8 mouse cellular contexts compared by ENCODE assay signal in the genomic region with DNA sequence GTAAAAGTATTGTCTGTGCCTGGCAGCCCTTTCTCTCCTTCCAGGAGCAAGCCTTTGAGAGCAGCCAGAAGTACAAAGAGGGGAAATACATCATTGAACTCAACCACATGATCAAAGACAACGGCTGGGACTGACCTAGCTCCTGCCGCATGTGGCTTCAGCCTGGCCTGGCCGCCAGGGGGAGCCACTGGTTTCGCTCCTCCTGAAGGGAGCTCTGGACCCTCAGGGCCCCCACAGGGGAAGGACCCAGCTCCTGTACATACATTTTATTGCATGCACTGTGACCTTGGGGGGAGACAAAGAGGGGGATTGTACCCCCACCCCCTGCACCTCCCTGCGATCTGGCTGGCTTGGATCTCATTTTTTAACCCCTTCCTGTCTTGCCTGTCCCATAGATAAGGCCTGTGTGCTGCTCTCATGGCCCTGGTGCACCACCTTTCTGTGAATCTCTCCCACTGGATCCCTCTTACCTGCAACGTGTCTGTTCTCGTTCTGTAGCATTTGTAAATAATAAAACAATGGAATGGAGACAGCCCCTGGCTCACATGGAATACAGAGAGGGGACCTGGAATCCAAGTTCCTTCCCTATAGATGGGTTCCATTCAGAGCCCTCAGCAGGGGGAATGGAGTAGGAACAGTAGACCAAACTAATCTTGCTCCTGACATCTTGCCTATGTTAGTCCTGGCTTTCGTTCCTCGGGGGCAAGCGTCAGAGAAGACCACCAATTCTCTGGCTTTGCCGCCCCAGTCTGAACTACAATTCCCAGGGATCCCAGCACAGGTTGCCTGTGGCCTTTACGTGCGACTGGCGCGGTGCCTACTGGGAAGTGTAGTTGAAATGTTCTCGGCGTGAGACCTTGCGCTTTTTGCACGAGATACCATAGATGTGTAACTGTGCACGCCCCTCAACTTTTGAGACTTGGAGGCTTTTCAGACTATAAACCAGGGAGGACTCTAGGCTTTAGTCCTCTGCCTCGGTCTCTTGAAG. TPM values are rescaled to one million over a fixed set of nuclear protein-coding genes. Genes with fewer than 3 reads are reported as not detected.
DNase-seq lines count a peak whose midpoint lies in the region; ATAC-seq and TF ChIP-seq lines count a peak whose summit lies in the region.

No protein-coding gene starts in this region.

- TF ChIP-seq CTCF in bone marrow macrophage, adult 2 months (IDR thresholded peaks at IDR 0.05; ENCODE audit: low read depth, low read length), result peak; percentile 99
- TF ChIP-seq CTCF in kidney, postnatal 0 days (IDR thresholded peaks at IDR 0.05; ENCODE audit: low read depth), result peak; percentile 94

- peak; percentile 82 to 87 for DNase-seq in CD8-positive naive resting alpha-beta T cell, adult 2 months (ENCODE audit: low read depth in 2 of 2, low spot score in 2 of 2)
- peak; percentile 94 for DNase-seq in kidney, postnatal 0 days (ENCODE audit: low spot score)
- peak; percentile 84 for DNase-seq in testis, postnatal 14 days (ENCODE audit: low spot score)

- peak overlapping the region; percentile 54 for H3K4me3 ChIP-seq in bone marrow macrophage, adult 2 months (ENCODE audit: insufficient read depth, low read length)
- H3K4me3 ChIP-seq in heart, embryonic 13.5 days, result peak overlapping the region; percentile 55
- peak overlapping the region; percentile 33 for H3K4me3 ChIP-seq in kidney, postnatal 0 days (replicated peaks; ENCODE audit: low read depth, low read length)
- H3K4me3 ChIP-seq in liver, embryonic 16.5 days (ENCODE audit: low read depth, low read length), result peak overlapping the region; percentile 51
- peak overlapping the region; percentile 38 for H3K4me3 ChIP-seq in neural tube, embryonic 12.5 days

- no peak for TF ChIP-seq POLR2A in bone marrow macrophage, adult 2 months (IDR thresholded peaks at IDR 0.05; ENCODE audit: borderline replicate concordance, low read depth, low read length)

- H3K36me3 ChIP-seq in heart, embryonic 13.5 days, result peaks cover 31% of the 10 kb centered on the region
- H3K36me3 ChIP-seq in kidney, postnatal 0 days (ENCODE audit: insufficient read depth, low read length), result peaks cover 19% of the 10 kb centered on the region
- peaks cover 21% of the 10 kb centered on the region for H3K36me3 ChIP-seq in liver, embryonic 16.5 days (ENCODE audit: control insufficient read depth, insufficient read depth)
- peaks cover 28% of the 10 kb centered on the region for H3K36me3 ChIP-seq in neural tube, embryonic 12.5 days

- H3K27me3 ChIP-seq in heart, embryonic 13.5 days (replicated peaks), result no peaks in the 10 kb centered on the region
- no peaks in the 10 kb centered on the region for H3K27me3 ChIP-seq in kidney, postnatal 0 days (ENCODE audit: insufficient read depth, low read length)
- H3K27me3 ChIP-seq in liver, embryonic 16.5 days (ENCODE audit: control insufficient read depth, insufficient read depth, low read depth, low read length), result no peaks in the 10 kb centered on the region
- no peaks in the 10 kb centered on the region for H3K27me3 ChIP-seq in neural tube, embryonic 12.5 days (replicated peaks)

- H3K9ac ChIP-seq in heart, embryonic 13.5 days, result peak overlapping the region; percentile 82
- peak overlapping the region; percentile 59 for H3K9ac ChIP-seq in kidney, postnatal 0 days (ENCODE audit: low read depth, low read length)
- H3K9ac ChIP-seq in liver, embryonic 16.5 days (ENCODE audit: low read depth, low read length), result peak overlapping the region; percentile 50
- H3K9ac ChIP-seq in neural tube, embryonic 12.5 days, result peak overlapping the region; percentile 54

- peaks cover 25% of the 10 kb centered on the region for H3K4me1 ChIP-seq in bone marrow macrophage, adult 2 months (ENCODE audit: control insufficient read depth, insufficient read depth, low read length)
- H3K4me1 ChIP-seq in heart, embryonic 13.5 days, result peaks cover 53% of the 10 kb centered on the region
- H3K4me1 ChIP-seq in kidney, postnatal 0 days (replicated peaks; ENCODE audit: insufficient read depth, low read length), result peaks cover 28% of the 10 kb centered on the region
- H3K4me1 ChIP-seq in liver, embryonic 16.5 days (ENCODE audit: control insufficient read depth, low read depth, low read length), result peaks cover 38% of the 10 kb centered on the region
- H3K4me1 ChIP-seq in neural tube, embryonic 12.5 days, result peaks cover 39% of the 10 kb centered on the region

- H3K27ac ChIP-seq in bone marrow macrophage, adult 2 months (ENCODE audit: insufficient read depth, low read depth, low read length), result peak overlapping the region; percentile 12
- peak overlapping the region; percentile 71 for H3K27ac ChIP-seq in heart, embryonic 13.5 days (replicated peaks)
- H3K27ac ChIP-seq in kidney, postnatal 0 days, result peak overlapping the region; percentile 39; the same call in 1 of the 2 replicates
- H3K27ac ChIP-seq in liver, embryonic 16.5 days (ENCODE audit: low read length), result peak overlapping the region; percentile 6; the same call in 1 of the 2 replicates
- H3K27ac ChIP-seq in neural tube, embryonic 12.5 days, result peak overlapping the region; percentile 62

- no peaks in the 10 kb centered on the region for H3K9me3 ChIP-seq in heart, embryonic 13.5 days
- no peaks in the 10 kb centered on the region for H3K9me3 ChIP-seq in kidney, postnatal 0 days (replicated peaks; ENCODE audit: low read length)
- no peaks in the 10 kb centered on the region for H3K9me3 ChIP-seq in liver, embryonic 16.5 days (replicated peaks; ENCODE audit: control insufficient read depth, low read length)
- H3K9me3 ChIP-seq in neural tube, embryonic 12.5 days, result no peaks in the 10 kb centered on the region

- WGBS in heart, embryonic 13.5 days, result 1% methylated on average over 21 of the region's 21 CpGs
- WGBS in kidney, postnatal 0 days, result under 1% methylated on average over 21 of the region's 21 CpGs
- under 1% methylated on average over 21 of the region's 21 CpGs for WGBS in liver, embryonic 16.5 days (ENCODE audit: insufficient replicate concordance)
- WGBS in neural tube, embryonic 12.5 days, result 1% methylated on average over 21 of the region's 21 CpGs

- peak; percentile 52 for ATAC-seq in erythroblast, adult 5-6 weeks (replicated peaks; ENCODE audit: low FRiP score, poor library complexity, severe bottlenecking)
- ATAC-seq in heart, embryonic 13.5 days (ENCODE audit: extremely low read depth, insufficient number of reproducible peaks, low FRiP score, low TSS enrichment), result no peak
- peak; percentile 49 for ATAC-seq in kidney, postnatal 0 days (replicated peaks; ENCODE audit: low FRiP score, low read depth)
- ATAC-seq in liver, embryonic 16.5 days (ENCODE audit: low read depth), result peak; percentile 33
- peak; percentile 79 for ATAC-seq in neural tube, embryonic 12.5 days (ENCODE audit: low FRiP score, low read depth)

- peak overlapping the region; percentile 87 for H3K4me2 ChIP-seq in heart, embryonic 13.5 days
- H3K4me2 ChIP-seq in kidney, postnatal 0 days (ENCODE audit: low read length), result peak overlapping the region; percentile 76
- peak overlapping the region; percentile 72 for H3K4me2 ChIP-seq in liver, embryonic 16.5 days (ENCODE audit: low read depth, low read length)
- H3K4me2 ChIP-seq in neural tube, embryonic 12.5 days (replicated peaks), result peak overlapping the region; percentile 71

RNA-seq across cellular contexts. Expression of a gene that starts 1.0 kb away (rescaled TPM):
- 1.9 and 2.8 TPM in 2 replicates for polyA plus RNA-seq in bone marrow macrophage, adult 2 months (2012; ENCODE audit: insufficient read depth, insufficient read length, missing spikeins)
- total RNA-seq in erythroblast, adult 5-6 weeks (2015; ENCODE audit: low replicate concordance), result 28.8 and 31.9 TPM in 2 replicates
- 12.3 and 23.2 TPM in 2 replicates for total RNA-seq in erythroblast, adult 5-6 weeks (2017; ENCODE audit: low replicate concordance)
- polyA plus RNA-seq in heart, embryonic 13.5 days (2015; fragmentation: Nextera tagmentation; extraction: Ambion mirVana), result 0.32 and 0.33 TPM in 2 replicates
- 0.21 and 0.26 TPM in 2 replicates for polyA plus RNA-seq in kidney, postnatal 0 days (2015; fragmentation: Nextera tagmentation; extraction: Ambion mirVana)
- polyA plus RNA-seq in liver, embryonic 16.5 days (2015; fragmentation: Nextera tagmentation; extraction: Ambion mirVana), result 0.90 and 1.3 TPM in 2 replicates
- 0.68 and 0.72 TPM in 2 replicates for polyA plus RNA-seq in neural tube, embryonic 12.5 days (2016; fragmentation: Nextera tagmentation; extraction: Ambion mirVana)

RNA-seq across cellular contexts. Expression of a gene that starts 3.5 kb away (rescaled TPM):
- polyA plus RNA-seq in bone marrow macrophage, adult 2 months (2012; ENCODE audit: insufficient read depth, insufficient read length, missing spikeins), result 392 and 412 TPM in 2 replicates
- 752 and 763 TPM in 2 replicates for total RNA-seq in erythroblast, adult 5-6 weeks (2015; ENCODE audit: low replicate concordance)
- total RNA-seq in erythroblast, adult 5-6 weeks (2017; ENCODE audit: low replicate concordance), result 364 and 550 TPM in 2 replicates
- polyA plus RNA-seq in heart, embryonic 13.5 days (2015; fragmentation: Nextera tagmentation; extraction: Ambion mirVana), result 79.1 and 86.2 TPM in 2 replicates
- 158 and 188 TPM in 2 replicates for polyA plus RNA-seq in kidney, postnatal 0 days (2015; fragmentation: Nextera tagmentation; extraction: Ambion mirVana)
- polyA plus RNA-seq in liver, embryonic 16.5 days (2015; fragmentation: Nextera tagmentation; extraction: Ambion mirVana), result 102 and 119 TPM in 2 replicates
- 160 and 169 TPM in 2 replicates for polyA plus RNA-seq in neural tube, embryonic 12.5 days (2016; fragmentation: Nextera tagmentation; extraction: Ambion mirVana)

RNA-seq across cellular contexts. Expression of a gene that starts 12.0 kb away (rescaled TPM):
- polyA plus RNA-seq in bone marrow macrophage, adult 2 months (2012; ENCODE audit: insufficient read depth, insufficient read length, missing spikeins), result 153 and 164 TPM in 2 replicates
- total RNA-seq in erythroblast, adult 5-6 weeks (2015; ENCODE audit: low replicate concordance), result 46.7 and 84.9 TPM in 2 replicates
- 43.5 and 62.7 TPM in 2 replicates for total RNA-seq in erythroblast, adult 5-6 weeks (2017; ENCODE audit: low replicate concordance)
- polyA plus RNA-seq in heart, embryonic 13.5 days (2015; fragmentation: Nextera tagmentation; extraction: Ambion mirVana), result 151 and 166 TPM in 2 replicates
- polyA plus RNA-seq in kidney, postnatal 0 days (2015; fragmentation: Nextera tagmentation; extraction: Ambion mirVana), result 189 and 192 TPM in 2 replicates
- polyA plus RNA-seq in liver, embryonic 16.5 days (2015; fragmentation: Nextera tagmentation; extraction: Ambion mirVana), result 82.2 and 91.1 TPM in 2 replicates
- polyA plus RNA-seq in neural tube, embryonic 12.5 days (2016; fragmentation: Nextera tagmentation; extraction: Ambion mirVana), result 293 and 310 TPM in 2 replicates

RNA-seq across cellular contexts. Expression of a gene that starts 14.1 kb away (rescaled TPM):
- polyA plus RNA-seq in bone marrow macrophage, adult 2 months (2012; ENCODE audit: insufficient read depth, insufficient read length, missing spikeins), result 20.8 and 27.0 TPM in 2 replicates
- total RNA-seq in erythroblast, adult 5-6 weeks (2015; ENCODE audit: low replicate concordance), result 5.6 TPM in 1 of 2 replicates, not detected in the other
- total RNA-seq in erythroblast, adult 5-6 weeks (2017; ENCODE audit: low replicate concordance), result 5.4 and 7.2 TPM in 2 replicates
- polyA plus RNA-seq in heart, embryonic 13.5 days (2015; fragmentation: Nextera tagmentation; extraction: Ambion mirVana), result 1.2 and 1.4 TPM in 2 replicates
- 3.7 and 6.4 TPM in 2 replicates for polyA plus RNA-seq in kidney, postnatal 0 days (2015; fragmentation: Nextera tagmentation; extraction: Ambion mirVana)
- 0.36 and 0.55 TPM in 2 replicates for polyA plus RNA-seq in liver, embryonic 16.5 days (2015; fragmentation: Nextera tagmentation; extraction: Ambion mirVana)
- 1.3 and 2.0 TPM in 2 replicates for polyA plus RNA-seq in neural tube, embryonic 12.5 days (2016; fragmentation: Nextera tagmentation; extraction: Ambion mirVana)

RNA-seq across cellular contexts. Expression of a gene that starts 17.2 kb away (rescaled TPM):
- polyA plus RNA-seq in bone marrow macrophage, adult 2 months (2012; ENCODE audit: insufficient read depth, insufficient read length, missing spikeins), result 0.74 and 0.85 TPM in 2 replicates
- total RNA-seq in erythroblast, adult 5-6 weeks (2015; ENCODE audit: low replicate concordance), result not detected in 2 replicates
- not detected in 2 replicates for total RNA-seq in erythroblast, adult 5-6 weeks (2017; ENCODE audit: low replicate concordance)
- 0.29 and 0.32 TPM in 2 replicates for polyA plus RNA-seq in heart, embryonic 13.5 days (2015; fragmentation: Nextera tagmentation; extraction: Ambion mirVana)
- polyA plus RNA-seq in kidney, postnatal 0 days (2015; fragmentation: Nextera tagmentation; extraction: Ambion mirVana), result 0.11 and 0.14 TPM in 2 replicates
- polyA plus RNA-seq in liver, embryonic 16.5 days (2015; fragmentation: Nextera tagmentation; extraction: Ambion mirVana), result not detected in 2 replicates
- 21.4 and 25.8 TPM in 2 replicates for polyA plus RNA-seq in neural tube, embryonic 12.5 days (2016; fragmentation: Nextera tagmentation; extraction: Ambion mirVana)

Comparison
In these comparisons a context has a peak if more than half of its experiments do, and no peak if none do; other contexts are left out.
1. H3K27ac ChIP-seq: peak in every context shown above with its lines; median percentile 71 in heart, embryonic 13.5 days; 62 in neural tube, embryonic 12.5 days; 39 in kidney, postnatal 0 days; 12 in bone marrow macrophage, adult 2 months; 6 in liver, embryonic 16.5 days.